Mouse (Mus musculus) heart, embryonic 16.5 days (tissue): Measurements from ENCODE around the gene Sec24d. TPM values are rescaled to one million over a fixed set of nuclear protein-coding genes. Genes with fewer than 3 reads are reported as not detected.
"Not testable (repeated sequence)": the region's sequence is repeated elsewhere in the genome, so short reads cannot be mapped to it uniquely, and the experiment has no call there.

Experiments
- ATAC-seq: fragments of 200-750 bp; cut with Nextera tagmentation; replicated peaks from 2 replicates; pipeline ENCODE4 v1.8.0; 2017; ENCODE audit warnings: moderate number of reproducible peaks; ENCODE audit not compliant: insufficient read depth, low FRiP score; ENCODE audit errors: extremely low read depth
- H3K27ac ChIP-seq: fragments of 300-500 bp; sonication (generic); 2 replicates; pipeline ENCODE4 v1.5.1; 2014; ENCODE audit warnings: mild to moderate bottlenecking, low read length, control low read depth, moderate library complexity
- H3K27me3 ChIP-seq: fragments of 300-500 bp; sonication (generic); 2 replicates; pipeline ENCODE4 v1.6.1; 2014; ENCODE audit warnings: low read length, mixed read lengths; ENCODE audit not compliant: control insufficient read depth, insufficient read depth
- H3K36me3 ChIP-seq: fragments of 300-500 bp; sonication (generic); 2 replicates; pipeline ENCODE4 v1.6.1; 2014; ENCODE audit not compliant: control insufficient read depth, insufficient read depth
- H3K4me1 ChIP-seq: fragments of 300-500 bp; sonication (generic); 2 replicates; pipeline ENCODE4 v1.6.1; 2014; ENCODE audit warnings: low read length, mixed read lengths; ENCODE audit not compliant: control insufficient read depth, insufficient read depth
- H3K4me2 ChIP-seq: fragments of 300-500 bp; sonication (generic); 2 replicates; pipeline ENCODE4 v1.6.1; 2014; ENCODE audit warnings: low read depth, mild to moderate bottlenecking, control low read depth, low read length
- H3K4me3 ChIP-seq: fragments of 300-500 bp; sonication (generic); 2 replicates; pipeline ENCODE4 v1.5.1; 2014; ENCODE audit warnings: mild to moderate bottlenecking, control low read depth, low read length
- H3K9ac ChIP-seq: fragments of 300-500 bp; sonication (generic); 2 replicates; pipeline ENCODE4 v1.6.1; 2014; ENCODE audit warnings: low read length, control low read depth
- H3K9me3 ChIP-seq: fragments of 300-500 bp; sonication (generic); replicated peaks from 2 replicates; pipeline ENCODE4 v1.6.1; 2016; ENCODE audit warnings: low read length; ENCODE audit not compliant: control insufficient read depth
- WGBS: fragments of 180-500 bp; shearing (Covaris S2); extraction: QIAGEN DNeasy Blood & Tissue Kit; methylation state at CpG from one replicate; pipeline ENCODE4 v1.1.7; 2014; 5-methylcytosine and 5-hydroxymethylcytosine counted together
- polyA plus RNA-seq: library from polyadenylated mRNA; unstranded; fragments of >200 nt; fragmentation: Nextera tagmentation; extraction: Ambion mirVana; gene quantifications from 2 replicates; pipeline ENCODE4 v1.2.1, GENCODE M21; 2015

The Sec24d gene
- polyA plus RNA-seq, 1 experiment from 2014 or later: 66.3 TPM

DNA sequence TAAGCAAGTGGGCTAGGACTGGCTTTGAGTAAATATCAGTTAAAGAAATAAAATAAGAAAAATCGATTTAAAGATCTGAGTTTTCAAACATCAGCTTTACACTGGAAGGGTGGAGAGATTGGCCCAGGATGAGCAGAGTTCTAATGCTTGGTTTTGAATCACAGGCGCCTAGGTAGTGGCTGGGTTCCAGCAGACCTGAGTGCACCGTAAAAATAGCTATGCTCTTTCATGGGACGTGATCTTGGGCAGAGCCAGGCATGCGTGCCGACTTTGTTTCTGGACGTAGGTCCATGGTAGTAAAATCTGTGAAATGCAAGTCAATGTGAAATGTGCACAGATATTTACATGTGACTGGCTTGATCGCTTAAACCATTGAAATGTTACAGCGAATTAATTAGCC, 87.1 kb downstream of the Sec24d start:
- peak overlapping the region; percentile 86 for H3K27ac ChIP-seq
- H3K9ac ChIP-seq: peak overlapping the region; percentile 41; the same call in 1 of the 2 replicates
- H3K4me1 ChIP-seq: peaks cover 26% of the 10 kb centered on the region
- ATAC-seq: peak; percentile 69
- H3K9me3 ChIP-seq: no peaks in the 10 kb centered on the region
- no peak overlapping the region for H3K4me2 ChIP-seq
- WGBS: 58% methylated on average over 9 of the region's 9 CpGs
- no peak overlapping the region for H3K4me3 ChIP-seq
- H3K27me3 ChIP-seq: no peaks in the 10 kb centered on the region
- peaks cover 64% of the 10 kb centered on the region for H3K36me3 ChIP-seq

DNA sequence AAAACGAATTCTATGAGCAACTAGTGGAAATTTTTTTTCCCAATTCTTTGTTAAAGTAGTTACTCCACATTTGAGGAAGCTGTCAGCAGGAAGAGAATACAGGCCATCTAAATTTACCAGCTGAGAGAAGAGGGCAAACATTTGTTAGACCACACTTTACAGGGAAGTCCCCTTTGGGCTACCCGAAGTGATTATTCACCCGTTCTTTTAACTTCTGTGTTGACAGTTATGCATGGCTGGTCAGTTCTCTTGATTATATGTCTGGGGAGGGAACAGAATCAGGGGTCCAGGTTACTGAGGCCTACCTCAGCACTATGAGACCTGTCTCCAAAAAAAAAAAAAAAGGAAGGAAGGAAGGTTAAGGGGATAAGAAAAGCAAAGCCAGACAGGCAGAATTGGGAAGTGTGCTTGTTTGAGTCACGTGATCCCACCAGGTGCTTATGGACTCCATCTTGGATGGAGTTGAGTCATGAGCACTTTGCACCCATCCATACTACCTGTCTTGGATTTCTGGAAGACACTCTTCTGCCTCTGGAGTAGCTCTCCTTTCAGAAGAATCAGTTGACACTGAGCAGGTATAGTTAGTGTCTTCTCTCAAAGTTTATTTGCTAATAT, 89.2 kb downstream of the Sec24d start:
- Histone ChIP-seq H3K4me2 (no peak overlapping the region), H3K9ac (no peak overlapping the region), H3K27ac (no peak overlapping the region), H3K4me1 (peaks cover 25% of the 10 kb centered on the region), H3K4me3 (no peak overlapping the region), H3K36me3 (peaks cover 59% of the 10 kb centered on the region), H3K27me3 (no peaks in the 10 kb centered on the region), H3K9me3 (no peaks in the 10 kb centered on the region)
- 57% methylated on average over 4 of the region's 4 CpGs for WGBS
- ATAC-seq: no peak

DNA sequence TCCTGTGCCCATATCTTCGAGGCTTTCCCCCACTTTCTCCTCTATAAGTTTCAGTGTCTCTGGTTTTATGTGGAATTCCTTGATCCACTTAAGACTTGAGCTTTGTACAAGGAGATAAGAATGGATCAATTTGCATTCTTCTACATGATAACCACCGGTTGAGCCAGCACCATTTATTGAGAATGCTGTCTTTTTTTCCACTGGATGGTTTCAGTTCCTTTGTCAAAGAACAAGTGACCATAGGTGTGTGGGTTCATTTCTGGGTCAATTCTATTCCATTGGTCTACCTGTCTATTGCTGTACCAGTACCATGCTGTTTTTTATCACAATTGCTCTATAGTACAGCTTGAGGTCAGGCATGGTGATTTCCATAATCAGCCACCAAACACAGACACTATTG, 99.6 kb downstream of the Sec24d start:
- H3K9ac ChIP-seq, H3K4me3 ChIP-seq, H3K4me2 ChIP-seq, H3K9me3 ChIP-seq, H3K4me1 ChIP-seq, H3K27me3 ChIP-seq, ATAC-seq, H3K27ac ChIP-seq: not testable (repeated sequence)
- H3K36me3 ChIP-seq: peaks cover 50% of the 10 kb centered on the region
- 75% methylated on average over 2 of the region's 2 CpGs for WGBS

- Histone ChIP-seq H3K4me1 (no peaks in the 10 kb centered on the region), H3K27me3 (no peaks in the 10 kb centered on the region), H3K9me3 (no peaks in the 10 kb centered on the region), H3K36me3 (peaks cover 31% of the 10 kb centered on the region), H3K4me2 (no peak overlapping the region), H3K27ac (no peak overlapping the region), H3K9ac (no peak overlapping the region), H3K4me3 (no peak overlapping the region)
- 76% methylated on average over 12 of the region's 12 CpGs for whole genome bisulfite sequencing
- ATAC-seq: no peak
Observed at GRCm38 (mm10) chr3:123369161-123369560, 101.9 kb downstream of the Sec24d start.

GRCm38 (mm10) chr3:123370927-123371326, 103.7 kb downstream of the Sec24d start:
- ATAC-seq: no peak
- Histone ChIP-seq H3K27me3 (no peaks in the 10 kb centered on the region), H3K36me3 (peaks cover 32% of the 10 kb centered on the region), H3K4me1 (no peaks in the 10 kb centered on the region), H3K4me2 (no peak overlapping the region), H3K9ac (no peak overlapping the region), H3K27ac (no peak overlapping the region), H3K4me3 (no peak overlapping the region), H3K9me3 (no peaks in the 10 kb centered on the region)
- 93% methylated on average over 5 of the region's 5 CpGs for WGBS

GRCm38 (mm10) chr3:123371766-123372535, 104.7 kb downstream of the Sec24d start:
- H3K36me3 ChIP-seq: peaks cover 27% of the 10 kb centered on the region
- H3K9me3 ChIP-seq: no peaks in the 10 kb centered on the region
- WGBS: 24% methylated on average over 11 of the region's 11 CpGs

DNA sequence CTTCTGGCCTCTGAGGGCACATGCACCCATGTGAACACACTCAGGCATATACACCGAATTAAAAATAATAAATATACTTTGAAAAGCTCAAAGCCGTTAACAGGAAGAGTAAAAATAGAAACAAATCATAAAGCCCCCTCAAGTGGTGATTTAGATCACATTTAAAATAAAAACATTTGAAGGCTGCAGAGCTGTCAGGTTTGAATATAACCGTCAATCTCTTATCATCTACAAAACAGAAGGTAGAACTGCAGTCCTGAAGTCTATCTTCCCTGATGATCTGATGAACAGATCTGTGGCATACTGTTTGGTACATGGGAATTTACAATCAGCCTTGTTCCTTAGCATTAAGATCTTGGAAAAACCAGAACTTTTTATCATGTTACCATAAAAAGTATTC, 109.3 kb downstream of the Sec24d start:
- peaks cover 29% of the 10 kb centered on the region for H3K36me3 ChIP-seq
- no peaks in the 10 kb centered on the region for H3K4me1 ChIP-seq
- 90% methylated on average over 3 of the region's 3 CpGs for WGBS
- H3K9ac ChIP-seq: no peak overlapping the region
- no peaks in the 10 kb centered on the region for H3K27me3 ChIP-seq
- no peak overlapping the region for H3K4me3 ChIP-seq
- H3K4me2 ChIP-seq: no peak overlapping the region
- ATAC-seq: no peak
- no peak overlapping the region for H3K27ac ChIP-seq
- no peaks in the 10 kb centered on the region for H3K9me3 ChIP-seq

More at GRCm38 (mm10) chr3:123371766-123372535, 104.7 kb downstream of the Sec24d start:
- no peak overlapping the region for H3K27ac ChIP-seq
- ATAC-seq: peak; percentile 55
- no peak overlapping the region for H3K4me3 ChIP-seq
- no peaks in the 10 kb centered on the region for H3K4me1 ChIP-seq
- no peaks in the 10 kb centered on the region for H3K27me3 ChIP-seq
- no peak overlapping the region for H3K9ac ChIP-seq
- H3K4me2 ChIP-seq: no peak overlapping the region

DNA sequence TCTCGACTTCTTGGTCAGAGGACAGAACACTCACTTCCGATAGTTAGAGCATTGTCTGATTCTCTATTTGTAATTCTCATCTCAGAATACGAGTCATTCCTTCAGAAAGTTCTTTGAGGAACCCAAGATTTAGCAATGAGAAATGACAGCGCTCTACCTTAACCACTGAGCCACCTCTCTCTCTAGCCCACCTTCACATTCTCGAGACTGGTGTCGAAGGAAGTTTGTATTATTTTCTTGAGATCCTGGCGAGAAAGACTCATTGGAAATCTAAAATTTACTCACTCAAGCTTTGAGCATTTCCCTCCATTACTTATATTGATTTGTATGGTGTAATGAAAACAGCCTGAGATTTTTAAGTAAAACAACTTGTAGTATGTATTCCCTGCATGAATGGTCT, 117.2 kb downstream of the Sec24d start:
- Histone ChIP-seq H3K4me1 (peaks cover 7% of the 10 kb centered on the region), H3K4me3 (no peak overlapping the region), H3K27me3 (no peaks in the 10 kb centered on the region), H3K9ac (no peak overlapping the region; the same call in 1 of the 2 replicates), H3K9me3 (no peaks in the 10 kb centered on the region), H3K36me3 (peaks cover 6% of the 10 kb centered on the region), H3K27ac (no peak overlapping the region), H3K4me2 (peak overlapping the region; percentile 83; the same call in 1 of the 2 replicates)
- WGBS: 87% methylated on average over 7 of the region's 7 CpGs
- ATAC-seq: no peak

GRCm38 (mm10) chr3:123385118-123385485, 117.8 kb downstream of the Sec24d start:
- H3K36me3 ChIP-seq: peaks cover 4% of the 10 kb centered on the region; the same call in 1 of the 2 replicates
- H3K9ac ChIP-seq: peak overlapping the region; percentile 81
- H3K27me3 ChIP-seq: no peaks in the 10 kb centered on the region
- peak overlapping the region; percentile 60 for H3K4me3 ChIP-seq
- H3K9me3 ChIP-seq: no peaks in the 10 kb centered on the region
- peak overlapping the region; percentile 83 for H3K4me2 ChIP-seq
- peak; percentile 4; the same call in 1 of the 2 replicates for ATAC-seq
- peak overlapping the region; percentile 80 for H3K27ac ChIP-seq
- 8% methylated on average over 6 of the region's 6 CpGs for WGBS
- H3K4me1 ChIP-seq: peaks cover 7% of the 10 kb centered on the region
